Mouse (Mus musculus) stomach, embryonic 15.5 days (tissue): ENCODE results near the gene Ccdc40. TPM values are rescaled to one million over a fixed set of nuclear protein-coding genes. Genes with fewer than 3 reads are reported as not detected.
"Not testable (repeated sequence)": the region's sequence is repeated elsewhere in the genome, so short reads cannot be mapped to it uniquely, and the experiment has no call there.

Experiments used
- ATAC-seq: fragments of 200-750 bp; cut with Nextera tagmentation; 2 replicates; pipeline ENCODE4 v1.8.0; 2017; ENCODE audit warnings: low read depth, moderate number of reproducible peaks, moderate TSS enrichment; ENCODE audit not compliant: insufficient read depth, low FRiP score
- H3K27ac ChIP-seq: fragments of 300-500 bp; sonication (generic); 2 replicates; pipeline ENCODE4 v1.5.1; 2015; ENCODE audit warnings: mild to moderate bottlenecking, inconsistent platforms
- H3K27me3 ChIP-seq: fragments of 300-500 bp; sonication (generic); replicated peaks from 2 replicates; pipeline ENCODE4 v1.6.1; 2015; ENCODE audit warnings: inconsistent platforms
- H3K36me3 ChIP-seq: fragments of 300-500 bp; sonication (generic); 2 replicates; pipeline ENCODE4 v1.6.1; 2015; ENCODE audit warnings: inconsistent platforms
- H3K4me1 ChIP-seq: fragments of 300-500 bp; sonication (generic); 2 replicates; pipeline ENCODE4 v1.6.1; 2015; ENCODE audit warnings: inconsistent platforms
- H3K4me2 ChIP-seq: fragments of 300-500 bp; sonication (generic); 2 replicates; pipeline ENCODE4 v1.6.1; 2015; ENCODE audit warnings: mild to moderate bottlenecking, inconsistent platforms
- H3K4me3 ChIP-seq: fragments of 300-500 bp; sonication (generic); replicated peaks from 2 replicates; pipeline ENCODE4 v1.5.1; 2015; ENCODE audit warnings: inconsistent platforms
- H3K9ac ChIP-seq: fragments of 300-500 bp; sonication (generic); 2 replicates; pipeline ENCODE4 v1.6.1; 2015; ENCODE audit warnings: inconsistent platforms
- H3K9me3 ChIP-seq: fragments of 300-500 bp; sonication (generic); 2 replicates; pipeline ENCODE4 v1.6.1; 2016; ENCODE audit warnings: inconsistent platforms
- WGBS: fragments of 180-500 bp; shearing (Covaris S2); methylation state at CpG from one replicate; pipeline ENCODE4 v1.1.7; 2015; 5-methylcytosine and 5-hydroxymethylcytosine counted together
- polyA plus RNA-seq: library from polyadenylated mRNA; unstranded; fragments of >200 nt; fragmentation: Nextera tagmentation; extraction: Ambion mirVana; gene quantifications from 2 replicates; pipeline ENCODE4 v1.2.1, GENCODE M21; 2015

Gene Ccdc40
- polyA plus RNA-seq, 1 experiment from 2014 or later: 2.6 TPM

- H3K27ac ChIP-seq, H3K4me2 ChIP-seq, H3K27me3 ChIP-seq, H3K9ac ChIP-seq, ATAC-seq, H3K9me3 ChIP-seq, H3K4me3 ChIP-seq: not testable (repeated sequence)
- Histone ChIP-seq H3K36me3 (peaks cover 28% of the 10 kb centered on the region), H3K4me1 (peaks cover 13% of the 10 kb centered on the region)
- WGBS: 63% methylated on average over 3 of the region's 3 CpGs
Measured at GRCm38 (mm10) chr11:119272492-119272891, 44.1 kb downstream of the Ccdc40 start.

GRCm38 (mm10) chr11:119273186-119273930 lies 45.0 kb downstream of the Ccdc40 start:
- Histone ChIP-seq H3K4me1 (0 out of 2 replicates have a peak, but pooled peaks cover 10% of the 10 kb centered on the region), H3K27me3 (no peaks in the 10 kb centered on the region), H3K9ac (no peak overlapping the region), H3K9me3 (no peaks in the 10 kb centered on the region), H3K27ac (no peak overlapping the region), H3K4me2 (no peak overlapping the region), H3K4me3 (no peak overlapping the region), H3K36me3 (peaks cover 28% of the 10 kb centered on the region)
- ATAC-seq: 0 out of 2 replicates have a peak, but pooled peaks have one; percentile 19
- 92% methylated on average over 8 of the region's 8 CpGs for WGBS

GRCm38 (mm10) chr11:119281030-119281429 lies 52.7 kb downstream of the Ccdc40 start:
- Histone ChIP-seq H3K9ac (no peak overlapping the region), H3K4me1 (no peaks in the 10 kb centered on the region), H3K4me3 (no peak overlapping the region), H3K27ac (no peak overlapping the region), H3K4me2 (no peak overlapping the region), H3K27me3 (no peaks in the 10 kb centered on the region), H3K9me3 (no peaks in the 10 kb centered on the region), H3K36me3 (peaks cover 32% of the 10 kb centered on the region)
- no peak for ATAC-seq
- 78% methylated on average over 15 of the region's 15 CpGs for WGBS

GRCm38 (mm10) chr11:119285791-119286527 lies 57.6 kb downstream of the Ccdc40 start:
- H3K36me3 ChIP-seq: peaks cover 66% of the 10 kb centered on the region

GRCm38 (mm10) chr11:119287207-119287992 lies 59.0 kb downstream of the Ccdc40 start:
- no peaks in the 10 kb centered on the region for H3K4me1 ChIP-seq
- no peak for ATAC-seq
- no peaks in the 10 kb centered on the region for H3K9me3 ChIP-seq
- H3K36me3 ChIP-seq: peaks cover 79% of the 10 kb centered on the region
- no peak overlapping the region for H3K9ac ChIP-seq
- no peak overlapping the region for H3K27ac ChIP-seq
- H3K4me2 ChIP-seq: no peak overlapping the region
- no peak overlapping the region for H3K4me3 ChIP-seq
- no peaks in the 10 kb centered on the region for H3K27me3 ChIP-seq
- WGBS: 86% methylated on average over 20 of the region's 20 CpGs

More at GRCm38 (mm10) chr11:119285791-119286527, 57.6 kb downstream of the Ccdc40 start:
- Histone ChIP-seq H3K4me1 (no peaks in the 10 kb centered on the region), H3K27me3 (no peaks in the 10 kb centered on the region), H3K4me3 (no peak overlapping the region), H3K27ac (no peak overlapping the region), H3K9ac (no peak overlapping the region), H3K4me2 (no peak overlapping the region), H3K9me3 (no peaks in the 10 kb centered on the region)
- 63% methylated on average over 9 of the region's 9 CpGs for WGBS
- no peak for ATAC-seq

GRCm38 (mm10) chr11:119292861-119293260 lies 64.5 kb downstream of the Ccdc40 start:
- H3K27me3 ChIP-seq, H3K4me3 ChIP-seq, H3K27ac ChIP-seq, H3K9ac ChIP-seq, H3K4me2 ChIP-seq, ATAC-seq, H3K9me3 ChIP-seq, H3K4me1 ChIP-seq: not testable (repeated sequence)
- peaks cover 89% of the 10 kb centered on the region for H3K36me3 ChIP-seq
- 92% methylated on average over 8 of the region's 8 CpGs for WGBS

GRCm38 (mm10) chr11:119297996-119298395 lies 69.6 kb downstream of the Ccdc40 start:
- WGBS: 85% methylated on average over 6 of the region's 6 CpGs
- Histone ChIP-seq H3K4me3 (peak overlapping the region; percentile 4; the same call in 1 of the 2 replicates), H3K36me3 (peaks cover 41% of the 10 kb centered on the region), H3K4me1 (peaks cover 12% of the 10 kb centered on the region), H3K27me3 (no peaks in the 10 kb centered on the region), H3K4me2 (peak overlapping the region; percentile 76), H3K9me3 (no peaks in the 10 kb centered on the region), H3K27ac (no peak overlapping the region), H3K9ac (no peak overlapping the region)
- ATAC-seq: no peak

GRCm38 (mm10) chr11:119298917-119299316 lies 70.5 kb downstream of the Ccdc40 start:
- Histone ChIP-seq H3K27me3 (no peaks in the 10 kb centered on the region), H3K4me2 (peak overlapping the region; percentile 76), H3K4me1 (peaks cover 12% of the 10 kb centered on the region), H3K9me3 (no peaks in the 10 kb centered on the region), H3K4me3 (peak overlapping the region; percentile 78), H3K9ac (peak overlapping the region; percentile 97), H3K36me3 (peaks cover 32% of the 10 kb centered on the region), H3K27ac (no peak overlapping the region)
- WGBS: 11% methylated on average over 7 of the region's 7 CpGs
- ATAC-seq: no peak

- Histone ChIP-seq H3K27me3 (no peaks in the 10 kb centered on the region), H3K4me1 (peaks cover 12% of the 10 kb centered on the region), H3K36me3 (peaks cover 25% of the 10 kb centered on the region), H3K9me3 (no peaks in the 10 kb centered on the region), H3K27ac (peak within 1 kb of the TSS; percentile 89), H3K9ac (peak within 1 kb of the TSS; percentile 97), H3K4me2 (peak within 1 kb of the TSS; percentile 89), H3K4me3 (peak within 1 kb of the TSS; percentile 78)
- ATAC-seq: peak; percentile 94
- WGBS: under 1% methylated on average over 89 of the region's 89 CpGs
Measured at GRCm38 (mm10) chr11:119299391-119300245, 71.2 kb downstream of the Ccdc40 start, which contains the start of gene Eif4a3. Gene Eif4a3, minus strand, starts transcription at chr11:119300089.

- H3K4me2 ChIP-seq: peak overlapping the region; percentile 89
- H3K4me3 ChIP-seq: peak overlapping the region; percentile 78
- peak; percentile 48; the same call in 1 of the 2 replicates for ATAC-seq
- WGBS: 1% methylated on average over 31 of the region's 31 CpGs
- peaks cover 17% of the 10 kb centered on the region for H3K36me3 ChIP-seq
- peak overlapping the region; percentile 89 for H3K27ac ChIP-seq
- H3K27me3 ChIP-seq: no peaks in the 10 kb centered on the region
- peak overlapping the region; percentile 65 for H3K9ac ChIP-seq
- H3K9me3 ChIP-seq: no peaks in the 10 kb centered on the region
- H3K4me1 ChIP-seq: peaks cover 12% of the 10 kb centered on the region
Measured at GRCm38 (mm10) chr11:119300246-119300935, 72.0 kb downstream of the Ccdc40 start.
